Comparison of ENCODE assay signal across 8 mouse cellular contexts in the genomic region with DNA sequence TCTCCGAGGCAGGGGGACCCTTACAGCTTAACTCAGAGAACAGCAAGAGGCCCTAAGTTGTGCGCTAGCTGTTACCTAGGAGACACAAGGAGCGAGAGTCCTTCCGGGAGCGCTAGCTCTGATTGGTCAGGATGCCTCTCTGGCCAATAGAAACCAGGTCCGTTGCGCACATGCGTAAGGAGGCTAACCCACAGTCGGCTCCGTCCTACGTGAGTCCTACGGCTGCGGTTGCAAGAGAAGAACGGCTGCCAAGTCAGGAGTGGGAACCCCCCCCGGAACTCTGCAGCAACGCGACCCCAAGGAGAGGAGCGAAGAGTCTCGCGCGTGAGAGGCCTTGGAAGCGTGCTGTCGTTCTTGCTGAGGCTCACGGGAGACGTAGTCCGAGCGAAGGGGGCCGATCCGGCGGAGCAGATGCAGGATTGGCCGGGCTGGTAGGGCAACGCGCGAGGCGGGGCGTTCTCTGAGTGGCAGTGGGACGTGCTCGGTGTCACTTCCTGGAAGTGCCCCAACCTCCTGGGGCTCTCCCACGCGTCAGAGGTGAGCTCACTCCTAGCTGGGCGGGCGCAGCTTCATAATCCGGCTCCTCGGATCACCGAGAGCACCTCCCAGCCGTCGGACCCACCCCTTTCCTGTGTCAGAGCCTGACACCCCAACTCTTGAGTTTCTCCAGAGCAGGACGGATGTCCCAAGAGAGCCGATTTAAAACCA. TPM values are rescaled to one million over a fixed set of nuclear protein-coding genes. Genes with fewer than 3 reads are reported as not detected.
DNase-seq lines count a peak whose midpoint lies in the region; ATAC-seq lines count a peak whose summit lies in the region.

Gene Zfp446 (plus strand): TSS at position 167 of the 708 bp plus-strand sequence.

- peak within 1 kb of the TSS; percentile 81 for H3K4me3 ChIP-seq in brown adipose tissue, adult 24 weeks (ENCODE audit: insufficient read depth, low read depth, low read length)
- peak within 1 kb of the TSS; percentile 74 for H3K4me3 ChIP-seq in heart, embryonic 13.5 days
- H3K4me3 ChIP-seq in liver, embryonic 12.5 days = peak within 1 kb of the TSS; percentile 66
- peak within 1 kb of the TSS; percentile 78 for H3K4me3 ChIP-seq in stomach, embryonic 15.5 days (replicated peaks)

- under 1% methylated on average over 49 of the region's 49 CpGs for WGBS in heart, embryonic 13.5 days
- WGBS in liver, embryonic 12.5 days (ENCODE audit: insufficient replicate concordance) = under 1% methylated on average over 49 of the region's 49 CpGs
- under 1% methylated on average over 49 of the region's 49 CpGs for WGBS in stomach, embryonic 15.5 days

- H3K9ac ChIP-seq in heart, embryonic 13.5 days = peak within 1 kb of the TSS; percentile 82
- peak within 1 kb of the TSS; percentile 73 for H3K9ac ChIP-seq in liver, embryonic 12.5 days
- peak within 1 kb of the TSS; percentile 69 for H3K9ac ChIP-seq in stomach, embryonic 15.5 days

- H3K9me3 ChIP-seq in heart, embryonic 13.5 days = no peaks in the 10 kb centered on the region
- no peaks in the 10 kb centered on the region for H3K9me3 ChIP-seq in liver, embryonic 12.5 days (replicated peaks)
- no peaks in the 10 kb centered on the region for H3K9me3 ChIP-seq in stomach, embryonic 15.5 days

- H3K36me3 ChIP-seq in heart, embryonic 13.5 days = peaks cover 20% of the 10 kb centered on the region; the same call in 1 of the 2 replicates
- H3K36me3 ChIP-seq in liver, embryonic 12.5 days = peaks cover 18% of the 10 kb centered on the region
- H3K36me3 ChIP-seq in stomach, embryonic 15.5 days = 0 out of 2 replicates have a peak, but pooled peaks cover 6% of the 10 kb centered on the region

- peak; percentile 99 for DNase-seq in CD4-positive, CD25-positive, alpha-beta regulatory T cell, adult 2 months (ENCODE audit: low read depth, low spot score)
- DNase-seq in fat pad, adult 2 months (ENCODE audit: extremely low read depth, low read depth, low spot score) = peak; percentile 58
- DNase-seq in kidney, postnatal 10 days = peak; percentile 99
- peak; percentile 97 for DNase-seq in natural killer cell, adult 2 months (ENCODE audit: low spot score in 2 of 2)

- H3K4me2 ChIP-seq in heart, embryonic 13.5 days = peak within 1 kb of the TSS; percentile 78
- peak within 1 kb of the TSS; percentile 80 for H3K4me2 ChIP-seq in liver, embryonic 12.5 days
- peak within 1 kb of the TSS; percentile 86 for H3K4me2 ChIP-seq in stomach, embryonic 15.5 days

- H3K27ac ChIP-seq in brown adipose tissue, adult 24 weeks (replicated peaks; ENCODE audit: low read depth, low read length) = peak within 1 kb of the TSS; percentile 97
- peak within 1 kb of the TSS; percentile 95 for H3K27ac ChIP-seq in heart, embryonic 13.5 days (replicated peaks)
- peak within 1 kb of the TSS; percentile 91 for H3K27ac ChIP-seq in liver, embryonic 12.5 days
- H3K27ac ChIP-seq in stomach, embryonic 15.5 days = peak within 1 kb of the TSS; percentile 96

- peak; percentile 99 for ATAC-seq in heart, embryonic 13.5 days (ENCODE audit: extremely low read depth, insufficient number of reproducible peaks, low FRiP score, low TSS enrichment)
- ATAC-seq in liver, embryonic 12.5 days = peak; percentile 100
- peak; percentile 99 for ATAC-seq in stomach, embryonic 15.5 days (ENCODE audit: insufficient read depth, low FRiP score, low read depth)

- peaks cover 9% of the 10 kb centered on the region for H3K4me1 ChIP-seq in brown adipose tissue, adult 24 weeks (ENCODE audit: control insufficient read depth, insufficient read depth, insufficient read length, low read length)
- H3K4me1 ChIP-seq in heart, embryonic 13.5 days = peaks cover 20% of the 10 kb centered on the region
- H3K4me1 ChIP-seq in liver, embryonic 12.5 days = peaks cover 29% of the 10 kb centered on the region
- H3K4me1 ChIP-seq in stomach, embryonic 15.5 days = peaks cover 16% of the 10 kb centered on the region

- H3K27me3 ChIP-seq in heart, embryonic 13.5 days (replicated peaks) = no peaks in the 10 kb centered on the region
- H3K27me3 ChIP-seq in liver, embryonic 12.5 days (replicated peaks) = no peaks in the 10 kb centered on the region
- no peaks in the 10 kb centered on the region for H3K27me3 ChIP-seq in stomach, embryonic 15.5 days (replicated peaks)

RNA-seq across cellular contexts. Expression of gene Zfp446, which starts in this region (rescaled TPM):
- polyA plus RNA-seq in brown adipose tissue, adult 24 weeks (2012; ENCODE audit: insufficient read depth, insufficient read length, missing spikeins) = 0.55 and 1.2 TPM in 2 replicates
- 5.4 and 6.1 TPM in 2 replicates for polyA plus RNA-seq in heart, embryonic 13.5 days (2015; fragmentation: Nextera tagmentation; extraction: Ambion mirVana)
- 5.4 and 5.7 TPM in 2 replicates for polyA plus RNA-seq in liver, embryonic 12.5 days (2016; fragmentation: Nextera tagmentation; extraction: Ambion mirVana)
- 6.9 and 8.4 TPM in 2 replicates for polyA plus RNA-seq in stomach, embryonic 15.5 days (2015; fragmentation: Nextera tagmentation; extraction: Ambion mirVana)

Comparison
In these comparisons a context has a peak if more than half of its experiments do, and no peak if none do; other contexts are left out.
1. Peak in every context shown above with its lines: DNase-seq, ATAC-seq, H3K4me3 ChIP-seq and H3K27ac ChIP-seq.